Mouse (Mus musculus): ENCODE measurements around the gene Usp40. TPM values are rescaled to one million over a fixed set of nuclear protein-coding genes. Genes with fewer than 3 reads are reported as not detected.

Usp40 gene
- polyA plus RNA-seq, 1 experiment: 7.5 TPM

DNA sequence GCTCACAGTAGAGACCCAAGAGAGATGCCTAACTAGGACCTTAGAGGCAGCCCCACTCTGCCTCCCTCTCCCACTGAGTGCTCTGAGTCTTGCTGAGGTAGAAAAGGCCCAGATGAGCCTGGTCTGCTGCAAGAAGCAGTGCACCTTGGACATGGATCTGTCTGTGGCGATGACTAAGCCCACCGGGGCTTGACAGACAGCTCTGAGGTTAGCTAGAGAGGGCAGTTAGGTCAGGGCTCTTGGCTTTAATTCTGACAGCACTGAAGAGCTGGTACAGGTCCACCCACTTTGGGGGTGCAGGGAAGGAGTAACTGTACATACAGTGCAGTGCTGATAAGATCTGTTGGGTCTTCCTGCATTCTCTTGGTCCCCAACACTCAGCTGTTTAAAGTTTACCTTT is 72.8 kb downstream of the Usp40 start:
- H3K36me3 ChIP-seq (ENCODE audit: control insufficient read depth, insufficient read depth, low read length): peaks cover 79% of the 10 kb centered on the region
- TF ChIP-seq POLR2A (IDR thresholded peaks at IDR 0.05; ENCODE audit: control insufficient read depth, extremely low read depth, insufficient read depth, low read length, poor library complexity): no peak
- no peak for TF ChIP-seq CTCF (IDR thresholded peaks at IDR 0.05; ENCODE audit: borderline replicate concordance, control insufficient read depth, extremely low read depth, insufficient read depth, low read length, poor library complexity)
- no peak for DNase-seq
- no peak overlapping the region for H3K4me3 ChIP-seq (ENCODE audit: control insufficient read depth, insufficient read depth, low read length)
- H3K27me3 ChIP-seq (ENCODE audit: control insufficient read depth, insufficient read depth, low read length): no peaks in the 10 kb centered on the region
- H3K4me1 ChIP-seq (replicated peaks; ENCODE audit: control insufficient read depth, insufficient read depth, low read length): peaks cover 19% of the 10 kb centered on the region
- H3K27ac ChIP-seq (ENCODE audit: control insufficient read depth, insufficient read depth, low read length): peak overlapping the region; percentile 20
- WGBS: 44% methylated on average over 2 of the region's 2 CpGs

DNA sequence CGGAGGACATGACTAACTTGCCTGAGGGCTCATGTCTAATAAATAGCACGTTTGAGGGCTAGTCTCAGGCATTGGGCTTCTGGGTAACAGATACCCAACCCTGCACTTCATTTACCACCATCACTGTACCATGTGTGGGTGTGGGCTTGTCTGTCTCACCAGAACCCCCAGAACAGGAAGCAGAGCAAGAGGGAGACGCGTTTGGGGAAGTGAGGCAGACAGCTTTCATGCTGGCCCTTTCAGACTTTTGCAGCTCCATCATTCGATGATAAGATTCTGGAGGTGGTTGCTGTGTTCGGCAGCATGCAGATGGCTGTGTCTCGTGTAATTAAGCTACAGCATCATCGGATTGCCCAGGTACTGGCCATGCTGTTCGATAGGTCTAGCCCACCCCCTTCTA is 73.3 kb downstream of the Usp40 start:
- no peaks in the 10 kb centered on the region for H3K27me3 ChIP-seq (ENCODE audit: control insufficient read depth, insufficient read depth, low read length)
- no peak for TF ChIP-seq CTCF (IDR thresholded peaks at IDR 0.05; ENCODE audit: borderline replicate concordance, control insufficient read depth, extremely low read depth, insufficient read depth, low read length, poor library complexity)
- DNase-seq: peak; percentile 27
- peaks cover 76% of the 10 kb centered on the region for H3K36me3 ChIP-seq (ENCODE audit: control insufficient read depth, insufficient read depth, low read length)
- 36% methylated on average over 9 of the region's 9 CpGs for WGBS
- H3K4me3 ChIP-seq (ENCODE audit: control insufficient read depth, insufficient read depth, low read length): no peak overlapping the region
- H3K4me1 ChIP-seq (replicated peaks; ENCODE audit: control insufficient read depth, insufficient read depth, low read length): peaks cover 19% of the 10 kb centered on the region
- peak overlapping the region; percentile 20 for H3K27ac ChIP-seq (ENCODE audit: control insufficient read depth, insufficient read depth, low read length)

DNA sequence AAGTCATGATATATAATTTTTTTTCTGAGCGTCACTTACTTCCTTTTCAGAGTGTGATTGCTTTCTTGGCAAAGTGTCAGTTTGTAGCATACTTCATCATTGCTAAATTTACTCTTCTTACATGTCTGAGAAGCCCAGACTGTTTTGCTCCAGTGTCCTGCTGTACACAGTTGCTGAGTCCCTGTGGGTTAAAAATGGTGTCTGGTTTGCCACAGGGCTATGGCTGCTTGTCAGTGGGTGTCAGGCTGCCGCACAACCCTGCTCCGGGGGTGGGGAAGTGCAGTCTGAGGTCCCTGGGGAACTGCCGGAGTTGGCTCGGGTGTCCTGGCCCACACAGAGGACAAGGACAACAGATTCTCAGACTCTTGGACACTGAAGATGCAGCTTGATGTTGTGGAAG is 75.3 kb downstream of the Usp40 start:
- no peaks in the 10 kb centered on the region for H3K27me3 ChIP-seq (ENCODE audit: control insufficient read depth, insufficient read depth, low read length)
- H3K36me3 ChIP-seq (ENCODE audit: control insufficient read depth, insufficient read depth, low read length): peaks cover 76% of the 10 kb centered on the region
- H3K27ac ChIP-seq (ENCODE audit: control insufficient read depth, insufficient read depth, low read length): no peak overlapping the region
- TF ChIP-seq CTCF (IDR thresholded peaks at IDR 0.05; ENCODE audit: borderline replicate concordance, control insufficient read depth, extremely low read depth, insufficient read depth, low read length, poor library complexity): no peak
- TF ChIP-seq POLR2A (IDR thresholded peaks at IDR 0.05; ENCODE audit: control insufficient read depth, extremely low read depth, insufficient read depth, low read length, poor library complexity): no peak
- no peak overlapping the region for H3K4me3 ChIP-seq (ENCODE audit: control insufficient read depth, insufficient read depth, low read length)
- DNase-seq: no peak
- 91% methylated on average over 5 of the region's 5 CpGs for WGBS
- peaks cover 19% of the 10 kb centered on the region for H3K4me1 ChIP-seq (replicated peaks; ENCODE audit: control insufficient read depth, insufficient read depth, low read length)

DNA sequence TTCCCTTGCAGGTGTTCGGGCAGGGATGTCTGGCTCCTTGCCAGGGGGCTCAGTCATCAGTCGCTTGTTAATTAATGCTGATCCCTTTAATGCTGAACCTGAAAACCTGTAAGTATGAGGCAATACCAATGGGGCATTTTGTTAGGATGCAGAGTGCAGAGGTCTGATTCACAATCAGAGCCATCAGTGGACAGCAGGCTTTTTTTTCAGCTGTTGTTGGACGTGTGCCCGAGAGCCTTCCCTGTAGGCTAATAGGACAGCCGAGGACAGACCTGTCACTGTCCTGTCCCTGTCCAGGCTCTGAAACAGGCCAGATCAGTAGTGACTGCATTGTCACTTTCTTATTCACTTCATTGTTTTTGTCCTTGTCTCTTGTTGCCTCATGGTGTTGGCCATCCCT is 78.6 kb downstream of the Usp40 start:
- DNase-seq: no peak
- WGBS: 94% methylated on average over 5 of the region's 5 CpGs
- H3K4me3 ChIP-seq (ENCODE audit: control insufficient read depth, insufficient read depth, low read length): no peak overlapping the region
- H3K27me3 ChIP-seq (ENCODE audit: control insufficient read depth, insufficient read depth, low read length): no peaks in the 10 kb centered on the region
- peaks cover 81% of the 10 kb centered on the region for H3K36me3 ChIP-seq (ENCODE audit: control insufficient read depth, insufficient read depth, low read length)
- H3K4me1 ChIP-seq (replicated peaks; ENCODE audit: control insufficient read depth, insufficient read depth, low read length): peaks cover 7% of the 10 kb centered on the region
- no peak overlapping the region for H3K27ac ChIP-seq (ENCODE audit: control insufficient read depth, insufficient read depth, low read length)
- TF ChIP-seq CTCF (IDR thresholded peaks at IDR 0.05; ENCODE audit: borderline replicate concordance, control insufficient read depth, extremely low read depth, insufficient read depth, low read length, poor library complexity) (no peak), POLR2A (IDR thresholded peaks at IDR 0.05; ENCODE audit: control insufficient read depth, extremely low read depth, insufficient read depth, low read length, poor library complexity) (no peak)

DNA sequence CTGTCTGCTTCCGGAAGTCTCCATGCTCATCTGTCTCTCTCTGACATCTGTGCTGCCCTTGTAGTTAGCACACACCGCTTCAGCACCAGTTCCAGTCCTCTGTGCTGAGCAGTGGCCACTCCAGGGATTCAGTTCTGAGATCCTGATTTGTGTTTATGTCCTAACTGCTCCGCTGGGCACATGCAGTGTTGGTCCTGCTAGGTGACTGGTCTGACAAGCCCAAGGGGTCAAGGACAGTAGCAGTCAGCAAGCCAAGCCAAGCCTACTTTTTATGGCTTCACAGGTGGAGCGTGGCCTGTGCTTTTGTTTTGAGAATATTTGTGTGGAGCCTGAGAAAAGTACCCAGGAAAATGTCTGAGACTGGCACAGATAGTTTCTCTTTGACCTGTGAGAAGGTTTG is 83.5 kb downstream of the Usp40 start:
- H3K36me3 ChIP-seq (ENCODE audit: control insufficient read depth, insufficient read depth, low read length): peaks cover 93% of the 10 kb centered on the region
- H3K27ac ChIP-seq (ENCODE audit: control insufficient read depth, insufficient read depth, low read length): no peak overlapping the region
- TF ChIP-seq CTCF (IDR thresholded peaks at IDR 0.05; ENCODE audit: borderline replicate concordance, control insufficient read depth, extremely low read depth, insufficient read depth, low read length, poor library complexity) (no peak), POLR2A (IDR thresholded peaks at IDR 0.05; ENCODE audit: control insufficient read depth, extremely low read depth, insufficient read depth, low read length, poor library complexity) (no peak)
- no peaks in the 10 kb centered on the region for H3K27me3 ChIP-seq (ENCODE audit: control insufficient read depth, insufficient read depth, low read length)
- no peak for DNase-seq
- no peak overlapping the region for H3K4me3 ChIP-seq (ENCODE audit: control insufficient read depth, insufficient read depth, low read length)
- 97% methylated on average over 4 of the region's 4 CpGs for WGBS
- no peaks in the 10 kb centered on the region for H3K4me1 ChIP-seq (replicated peaks; ENCODE audit: control insufficient read depth, insufficient read depth, low read length)

DNA sequence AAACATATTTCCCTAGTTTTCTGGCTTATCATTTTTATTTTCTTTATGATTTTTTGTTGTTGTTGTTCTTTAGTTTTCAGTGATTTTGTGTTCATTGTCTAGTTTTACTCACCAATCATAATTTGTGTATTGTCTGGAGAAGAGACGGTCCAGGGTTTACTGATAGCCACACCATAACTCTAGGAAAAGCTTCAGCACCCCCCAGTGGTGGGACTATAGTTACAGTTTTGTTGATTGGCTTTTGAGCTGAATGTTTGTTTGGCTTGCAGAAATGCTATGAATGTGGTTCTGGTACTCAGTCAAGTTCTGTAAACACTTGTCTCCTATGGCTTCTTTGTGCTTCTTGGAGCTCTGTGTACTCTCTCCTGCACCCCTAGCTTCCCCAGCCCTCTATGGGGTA is 85.7 kb downstream of the Usp40 start:
- 81% methylated on average over 1 of the region's 1 CpGs for WGBS
- Histone ChIP-seq H3K27me3 (ENCODE audit: control insufficient read depth, insufficient read depth, low read length) (no peaks in the 10 kb centered on the region), H3K4me1 (replicated peaks; ENCODE audit: control insufficient read depth, insufficient read depth, low read length) (no peaks in the 10 kb centered on the region), H3K36me3 (ENCODE audit: control insufficient read depth, insufficient read depth, low read length) (peaks cover 93% of the 10 kb centered on the region), H3K27ac (ENCODE audit: control insufficient read depth, insufficient read depth, low read length) (no peak overlapping the region), H3K4me3 (ENCODE audit: control insufficient read depth, insufficient read depth, low read length) (no peak overlapping the region)
- TF ChIP-seq POLR2A (IDR thresholded peaks at IDR 0.05; ENCODE audit: control insufficient read depth, extremely low read depth, insufficient read depth, low read length, poor library complexity) (no peak), CTCF (IDR thresholded peaks at IDR 0.05; ENCODE audit: borderline replicate concordance, control insufficient read depth, extremely low read depth, insufficient read depth, low read length, poor library complexity) (no peak)
- DNase-seq: peak; percentile 56

DNA sequence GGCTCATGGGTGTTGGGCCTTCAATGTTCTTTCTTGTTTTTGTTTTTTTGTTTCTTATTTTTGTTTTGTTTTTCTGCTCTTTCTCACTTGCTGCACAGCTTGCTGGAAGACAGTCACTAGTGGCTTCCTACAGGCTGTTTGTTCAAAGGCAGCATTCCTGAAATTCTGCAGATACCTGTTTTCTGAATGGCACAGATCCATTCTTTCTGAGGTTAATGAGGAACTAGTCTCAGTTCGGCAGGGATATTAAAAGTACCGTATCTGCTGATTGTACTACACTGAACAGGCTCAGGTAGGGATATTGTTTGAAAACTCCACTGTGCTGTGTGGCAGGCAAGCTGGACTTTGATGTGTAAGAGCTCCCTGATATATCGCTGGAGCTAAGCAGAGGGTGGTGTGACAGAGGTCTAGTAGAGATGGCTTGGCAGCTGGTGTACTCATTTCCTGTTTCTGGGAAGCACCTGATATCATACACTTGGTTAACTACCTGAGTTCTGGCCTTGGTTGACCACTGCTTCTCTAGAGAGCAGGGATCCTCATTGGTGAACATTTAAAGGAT is 88.2 kb downstream of the Usp40 start:
- Histone ChIP-seq H3K4me1 (replicated peaks; ENCODE audit: control insufficient read depth, insufficient read depth, low read length) (no peaks in the 10 kb centered on the region), H3K36me3 (ENCODE audit: control insufficient read depth, insufficient read depth, low read length) (peaks cover 93% of the 10 kb centered on the region), H3K27me3 (ENCODE audit: control insufficient read depth, insufficient read depth, low read length) (no peaks in the 10 kb centered on the region), H3K4me3 (ENCODE audit: control insufficient read depth, insufficient read depth, low read length) (no peak overlapping the region), H3K27ac (ENCODE audit: control insufficient read depth, insufficient read depth, low read length) (no peak overlapping the region)
- no peak for DNase-seq
- 88% methylated on average over 3 of the region's 3 CpGs for WGBS
- TF ChIP-seq POLR2A (IDR thresholded peaks at IDR 0.05; ENCODE audit: control insufficient read depth, extremely low read depth, insufficient read depth, low read length, poor library complexity) (no peak), CTCF (IDR thresholded peaks at IDR 0.05; ENCODE audit: borderline replicate concordance, control insufficient read depth, extremely low read depth, insufficient read depth, low read length, poor library complexity) (no peak)
